Mouse (Mus musculus): ENCODE results near the gene Hoxc8. TPM values are rescaled to one million over a fixed set of nuclear protein-coding genes. Genes with fewer than 3 reads are reported as not detected.

The Hoxc8 gene
- polyA plus RNA-seq (2012), result not detected in 2 replicates

GRCm38 (mm10) chr15:102990461-102991397 lies at the start of gene Hoxc8:
Gene Hoxc8, plus strand, starts transcription at chr15:102990607.

GRCm38 (mm10) chr15:102954192-102955006 lies 36.0 kb upstream of the Hoxc8 start, which contains the start of gene Hoxc11:
Gene Hoxc11, plus strand, starts transcription at chr15:102954427.

GRCm38 (mm10) chr15:102966776-102967311 lies 23.6 kb upstream of the Hoxc8 start, which contains the start of gene Hoxc10:
Gene Hoxc10, plus strand, starts transcription at chr15:102966796.

GRCm38 (mm10) chr15:102967312-102967510 lies 23.2 kb upstream of the Hoxc8 start, which contains the start of gene Hoxc5:
Gene Hoxc5, plus strand, starts transcription at chr15:102967443.

GRCm38 (mm10) chr15:102976171-102976570 lies 14.2 kb upstream of the Hoxc8 start, which contains the start of gene Hoxc9:
Gene Hoxc9, plus strand, starts transcription at chr15:102976439.

GRCm38 (mm10) chr15:102997939-102998355 lies 7.5 kb downstream of the Hoxc8 start, which contains the start of gene Hoxc6:
Gene Hoxc6, plus strand, starts transcription at chr15:102998257.

GRCm38 (mm10) chr15:103018636-103019035 lies 28.2 kb downstream of the Hoxc8 start, which contains the start of gene Hoxc4:
Gene Hoxc4, plus strand, starts transcription at chr15:103018934.

Other genes starting within 250 kb of the Hoxc8 start
- 0.04 TPM in 1 of 2 replicates, not detected in the other for gene Hoxc13, start 69.5 kb upstream of the Hoxc8 start, polyA plus RNA-seq (2012)
- gene Hoxc12, start 53.9 kb upstream of the Hoxc8 start, polyA plus RNA-seq (2012), result not detected in 2 replicates
- not detected in 2 replicates for gene Hoxc11, start 36.2 kb upstream of the Hoxc8 start, polyA plus RNA-seq (2012)
- not detected in 2 replicates for gene Hoxc10, start 23.8 kb upstream of the Hoxc8 start, polyA plus RNA-seq (2012)
- gene Hoxc5, start 23.2 kb upstream of the Hoxc8 start, polyA plus RNA-seq (2012), result 0.03 TPM in 1 of 2 replicates, not detected in the other
- gene Hoxc9, start 14.2 kb upstream of the Hoxc8 start, polyA plus RNA-seq (2012), result 0.03 TPM in 1 of 2 replicates, not detected in the other
- 0.12 TPM in 1 of 2 replicates, not detected in the other for gene Hoxc6, start 7.7 kb downstream of the Hoxc8 start, polyA plus RNA-seq (2012)
- gene Hoxc4, start 28.3 kb downstream of the Hoxc8 start, polyA plus RNA-seq (2012), result 0.03 and 0.04 TPM in 2 replicates
- 0.66 and 1.4 TPM in 2 replicates for gene Smug1, start 176.5 kb downstream of the Hoxc8 start, polyA plus RNA-seq (2012)
- gene Cbx5, start 249.2 kb downstream of the Hoxc8 start, polyA plus RNA-seq (2012), result 1.6 and 1.8 TPM in 2 replicates
- 133 and 198 TPM in 2 replicates for gene Hnrnpa1, start 249.8 kb downstream of the Hoxc8 start, polyA plus RNA-seq (2012)